Mouse (Mus musculus) liver, embryonic 13.5 days (tissue): ENCODE measurements around the gene Klhl7. TPM values are rescaled to one million over a fixed set of nuclear protein-coding genes. Genes with fewer than 3 reads are reported as not detected.

Experiments used
- ATAC-seq: fragments of 200-750 bp; cut with Nextera tagmentation; 2 replicates; pipeline ENCODE4 v1.8.0; 2017; ENCODE audit warnings: low read depth, mild to moderate bottlenecking, moderate number of reproducible peaks, moderate library complexity
- DNase-seq: peaks from one replicate; pipeline ENCODE4 v3.0.0; 2022
- H3K27ac ChIP-seq: fragments of 300-500 bp; sonication (generic); 2 replicates; pipeline ENCODE4 v1.5.1; 2015; ENCODE audit warnings: moderate library complexity, mild to moderate bottlenecking, inconsistent platforms
- H3K27me3 ChIP-seq: fragments of 300-500 bp; sonication (generic); 2 replicates; pipeline ENCODE4 v1.6.1; 2015; ENCODE audit warnings: mild to moderate bottlenecking, inconsistent platforms
- H3K36me3 ChIP-seq: fragments of 300-500 bp; sonication (generic); 2 replicates; pipeline ENCODE4 v1.6.1; 2015; ENCODE audit warnings: mild to moderate bottlenecking, inconsistent platforms
- H3K4me1 ChIP-seq: fragments of 300-500 bp; sonication (generic); replicated peaks from 2 replicates; pipeline ENCODE4 v1.6.1; 2015; ENCODE audit warnings: inconsistent platforms
- H3K4me2 ChIP-seq: fragments of 300-500 bp; sonication (generic); 2 replicates; pipeline ENCODE4 v1.6.1; 2015; ENCODE audit warnings: inconsistent platforms, mild to moderate bottlenecking, moderate library complexity
- H3K4me3 ChIP-seq: fragments of 300-500 bp; sonication (generic); replicated peaks from 2 replicates; pipeline ENCODE4 v1.5.1; 2015; ENCODE audit warnings: mild to moderate bottlenecking, inconsistent platforms
- H3K9ac ChIP-seq: fragments of 300-500 bp; sonication (generic); 2 replicates; pipeline ENCODE4 v1.6.1; 2015; ENCODE audit warnings: mild to moderate bottlenecking, inconsistent platforms
- H3K9me3 ChIP-seq: fragments of 300-500 bp; sonication (generic); replicated peaks from 2 replicates; pipeline ENCODE4 v1.6.1; 2016; ENCODE audit warnings: inconsistent platforms
- WGBS: fragments of 180-500 bp; shearing (Covaris S2); methylation state at CpG from one replicate; pipeline ENCODE4 v1.1.7; 2015; ENCODE audit not compliant: insufficient replicate concordance; 5-methylcytosine and 5-hydroxymethylcytosine counted together
- polyA plus RNA-seq: library from polyadenylated mRNA; unstranded; fragments of >200 nt; fragmentation: Nextera tagmentation; extraction: Ambion mirVana; gene quantifications from 2 replicates; pipeline ENCODE4 v1.2.1, GENCODE M21; 2015

Gene Klhl7
- polyA plus RNA-seq, 1 experiment from 2014 or later: 20.1 TPM

- DNase-seq (no peak), ATAC-seq (no peak)
- WGBS: 86% methylated on average over 9 of the region's 9 CpGs
- no peak overlapping the region for H3K27ac ChIP-seq
- H3K9ac ChIP-seq: no peak overlapping the region
- H3K9me3 ChIP-seq: no peaks in the 10 kb centered on the region
- H3K27me3 ChIP-seq: no peaks in the 10 kb centered on the region
- H3K4me3 ChIP-seq: no peak overlapping the region
- H3K36me3 ChIP-seq: peaks cover 59% of the 10 kb centered on the region
- no peaks in the 10 kb centered on the region for H3K4me1 ChIP-seq
- H3K4me2 ChIP-seq: no peak overlapping the region
These were observed 81.9 kb downstream of the Klhl7 start for GRCm38 (mm10) chr5:24182296-24182734.

GRCm38 (mm10) chr5:24183096-24183495 lies 82.7 kb downstream of the Klhl7 start:
- H3K9me3 ChIP-seq: no peaks in the 10 kb centered on the region
- H3K9ac ChIP-seq: no peak overlapping the region
- no peak overlapping the region for H3K4me2 ChIP-seq
- peaks cover 51% of the 10 kb centered on the region for H3K36me3 ChIP-seq
- no peak overlapping the region for H3K4me3 ChIP-seq
- H3K27ac ChIP-seq: no peak overlapping the region
- no peaks in the 10 kb centered on the region for H3K27me3 ChIP-seq
- DNase-seq: no peak
- H3K4me1 ChIP-seq: no peaks in the 10 kb centered on the region
- ATAC-seq: no peak
- WGBS: 82% methylated on average over 6 of the region's 6 CpGs

- H3K4me3 ChIP-seq: no peak overlapping the region
- H3K4me1 ChIP-seq: no peaks in the 10 kb centered on the region
- H3K9ac ChIP-seq: no peak overlapping the region
- H3K27me3 ChIP-seq: no peaks in the 10 kb centered on the region
- ATAC-seq (no peak), DNase-seq (no peak)
- no peak overlapping the region for H3K4me2 ChIP-seq
- WGBS: 78% methylated on average over 5 of the region's 5 CpGs
- H3K36me3 ChIP-seq: peaks cover 43% of the 10 kb centered on the region
- no peaks in the 10 kb centered on the region for H3K9me3 ChIP-seq
- no peak overlapping the region for H3K27ac ChIP-seq
These were observed 83.6 kb downstream of the Klhl7 start for GRCm38 (mm10) chr5:24184011-24184410.

GRCm38 (mm10) chr5:24188476-24188875 lies 88.1 kb downstream of the Klhl7 start:
- Histone ChIP-seq H3K4me2 (no peak overlapping the region), H3K27me3 (no peaks in the 10 kb centered on the region), H3K4me3 (no peak overlapping the region), H3K27ac (no peak overlapping the region), H3K9me3 (no peaks in the 10 kb centered on the region), H3K4me1 (no peaks in the 10 kb centered on the region), H3K9ac (no peak overlapping the region), H3K36me3 (peaks cover 12% of the 10 kb centered on the region)
- DNase-seq (no peak), ATAC-seq (no peak)
- WGBS: 45% methylated on average over 4 of the region's 4 CpGs

GRCm38 (mm10) chr5:24191821-24192220 lies 91.4 kb downstream of the Klhl7 start:
- Histone ChIP-seq H3K36me3 (no peaks in the 10 kb centered on the region), H3K9ac (no peak overlapping the region), H3K4me3 (no peak overlapping the region), H3K9me3 (no peaks in the 10 kb centered on the region), H3K27ac (no peak overlapping the region), H3K4me2 (no peak overlapping the region), H3K27me3 (no peaks in the 10 kb centered on the region), H3K4me1 (no peaks in the 10 kb centered on the region)
- DNase-seq (no peak), ATAC-seq (no peak)
- 57% methylated on average over 2 of the region's 2 CpGs for WGBS

GRCm38 (mm10) chr5:24201006-24201405 lies 100.6 kb downstream of the Klhl7 start:
- WGBS: 36% methylated on average over 4 of the region's 4 CpGs
- ATAC-seq (no peak), DNase-seq (no peak)
- no peak overlapping the region for H3K4me2 ChIP-seq
- H3K36me3 ChIP-seq: no peaks in the 10 kb centered on the region
- H3K9me3 ChIP-seq: no peaks in the 10 kb centered on the region
- no peak overlapping the region for H3K27ac ChIP-seq
- H3K4me3 ChIP-seq: no peak overlapping the region
- H3K4me1 ChIP-seq: no peaks in the 10 kb centered on the region
- no peak overlapping the region for H3K9ac ChIP-seq
- H3K27me3 ChIP-seq: no peaks in the 10 kb centered on the region

DNA sequence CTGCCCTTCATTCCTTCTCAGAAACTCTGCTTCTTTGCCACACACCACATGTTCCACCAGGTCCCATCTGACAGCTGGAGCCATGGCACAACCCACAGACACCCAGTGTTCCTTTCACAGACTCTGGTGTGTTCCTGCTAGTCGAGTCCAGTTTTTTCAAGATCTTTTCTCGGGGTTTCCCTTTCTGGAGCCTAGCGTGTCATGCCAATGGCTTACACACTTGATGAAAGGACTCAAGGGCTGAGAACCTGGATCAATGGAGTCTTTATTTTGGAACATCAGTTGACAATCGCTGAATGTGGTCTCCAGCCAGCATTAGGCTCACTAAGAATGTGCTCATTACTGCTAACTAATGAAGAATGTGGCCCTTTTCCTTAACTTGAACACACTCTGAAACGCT lies 102.1 kb downstream of the Klhl7 start:
- H3K9me3 ChIP-seq: no peaks in the 10 kb centered on the region
- H3K4me1 ChIP-seq: no peaks in the 10 kb centered on the region
- no peak overlapping the region for H3K4me2 ChIP-seq
- no peaks in the 10 kb centered on the region for H3K27me3 ChIP-seq
- no peak for ATAC-seq
- DNase-seq: no peak
- H3K9ac ChIP-seq: no peak overlapping the region
- H3K4me3 ChIP-seq: no peak overlapping the region
- 61% methylated on average over 5 of the region's 5 CpGs for WGBS
- H3K27ac ChIP-seq: no peak overlapping the region
- no peaks in the 10 kb centered on the region for H3K36me3 ChIP-seq

DNA sequence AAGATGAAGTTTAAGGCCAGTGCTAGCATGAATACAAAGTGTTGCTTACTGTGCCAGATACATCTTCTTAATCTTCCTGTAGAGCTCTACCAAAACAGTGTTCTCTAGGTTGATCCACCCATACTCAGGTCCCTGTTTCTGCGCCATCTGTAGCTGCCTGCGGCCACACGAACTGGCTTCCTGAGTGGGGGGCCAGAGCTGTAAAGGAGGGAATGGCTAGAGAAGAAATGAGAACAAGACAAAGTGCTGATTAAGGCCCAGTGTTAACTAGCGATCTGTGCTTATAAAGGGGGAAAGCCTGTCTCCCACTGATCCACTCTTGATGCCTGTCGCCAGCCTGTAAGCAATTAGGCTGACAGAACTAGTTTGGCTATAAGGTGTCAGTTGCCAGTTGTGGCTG lies 102.9 kb downstream of the Klhl7 start:
- Histone ChIP-seq H3K27me3 (no peaks in the 10 kb centered on the region), H3K4me2 (no peak overlapping the region), H3K36me3 (no peaks in the 10 kb centered on the region), H3K9ac (no peak overlapping the region), H3K27ac (no peak overlapping the region), H3K4me1 (peaks cover 5% of the 10 kb centered on the region), H3K9me3 (no peaks in the 10 kb centered on the region), H3K4me3 (no peak overlapping the region)
- no peak for ATAC-seq
- DNase-seq: no peak
- 66% methylated on average over 5 of the region's 5 CpGs for WGBS

- no peak overlapping the region for H3K4me3 ChIP-seq
- H3K9me3 ChIP-seq: no peaks in the 10 kb centered on the region
- H3K27ac ChIP-seq: no peak overlapping the region
- no peak overlapping the region for H3K4me2 ChIP-seq
- H3K9ac ChIP-seq: no peak overlapping the region
- H3K36me3 ChIP-seq: no peaks in the 10 kb centered on the region
- peaks cover 10% of the 10 kb centered on the region for H3K4me1 ChIP-seq
- DNase-seq (no peak), ATAC-seq (no peak)
- H3K27me3 ChIP-seq: no peaks in the 10 kb centered on the region
- 58% methylated on average over 10 of the region's 10 CpGs for WGBS
These were observed 107.6 kb downstream of the Klhl7 start for GRCm38 (mm10) chr5:24207965-24208364.

- WGBS: 43% methylated on average over 5 of the region's 5 CpGs
- Histone ChIP-seq H3K36me3 (no peaks in the 10 kb centered on the region), H3K4me3 (no peak overlapping the region), H3K4me1 (peaks cover 10% of the 10 kb centered on the region), H3K27me3 (no peaks in the 10 kb centered on the region), H3K4me2 (no peak overlapping the region), H3K9ac (no peak overlapping the region), H3K27ac (no peak overlapping the region), H3K9me3 (no peaks in the 10 kb centered on the region)
- ATAC-seq (no peak), DNase-seq (no peak)
These were observed 108.1 kb downstream of the Klhl7 start for GRCm38 (mm10) chr5:24208505-24208904.
